8 mouse cellular contexts compared by ENCODE assay signal in genomic region chr11:87725964-87726562, GRCm38 (mm10). TPM values are rescaled to one million over a fixed set of nuclear protein-coding genes. Genes with fewer than 3 reads are reported as not detected.
DNase-seq lines count a peak whose midpoint lies in the region; ATAC-seq lines count a peak whose summit lies in the region.

No protein-coding gene starts in this region.

- peak; percentile 34 for DNase-seq in adrenal gland, postnatal 14 days
- DNase-seq in adrenal gland, adult (ENCODE audit: inconsistent age in 2 of 2, low spot score in 1 of 2): no peak
- peak; percentile 44 for DNase-seq in CD4-positive, CD25-positive, alpha-beta regulatory T cell, adult 2 months (ENCODE audit: low read depth, low spot score)
- peak; percentile 51 for DNase-seq in forebrain, embryonic 14.5 days (ENCODE audit: low spot score)
- peak; percentile 83 for DNase-seq in thymus, postnatal 25 days
- no peak for DNase-seq in MN1 (ENCODE audit: low spot score)
- DNase-seq in right cerebral cortex, postnatal 4 days: no peak

- H3K27ac ChIP-seq in forebrain, embryonic 14.5 days (ENCODE audit: low read depth, low read length): no peak overlapping the region
- H3K27ac ChIP-seq in liver, embryonic 16.5 days (ENCODE audit: low read length): peak overlapping the region; percentile 97

- H3K9me3 ChIP-seq in forebrain, embryonic 14.5 days (replicated peaks; ENCODE audit: control insufficient read depth, low read length): no peaks in the 10 kb centered on the region
- no peaks in the 10 kb centered on the region for H3K9me3 ChIP-seq in liver, embryonic 16.5 days (replicated peaks; ENCODE audit: control insufficient read depth, low read length)

- peak overlapping the region; percentile 14; the same call in 1 of the 2 replicates for H3K9ac ChIP-seq in forebrain, embryonic 14.5 days (ENCODE audit: low read length)
- peak overlapping the region; percentile 69 for H3K9ac ChIP-seq in liver, embryonic 16.5 days (ENCODE audit: low read depth, low read length)

- H3K36me3 ChIP-seq in forebrain, embryonic 14.5 days (ENCODE audit: control insufficient read depth, insufficient read depth, low read length): no peaks in the 10 kb centered on the region
- H3K36me3 ChIP-seq in liver, embryonic 16.5 days (ENCODE audit: control insufficient read depth, insufficient read depth): no peaks in the 10 kb centered on the region; the same call in 1 of the 2 replicates

- ATAC-seq in forebrain, embryonic 14.5 days: 0 out of 2 replicates have a peak, but pooled peaks have one; percentile 37
- ATAC-seq in liver, embryonic 16.5 days (ENCODE audit: low read depth): peak; percentile 93

- 0 out of 2 replicates have a peak, but pooled peaks cover 2% of the 10 kb centered on the region for H3K4me1 ChIP-seq in forebrain, embryonic 14.5 days (ENCODE audit: control insufficient read depth, insufficient read depth, low read length)
- H3K4me1 ChIP-seq in liver, embryonic 16.5 days (ENCODE audit: control insufficient read depth, low read depth, low read length): peaks cover 67% of the 10 kb centered on the region

- 17% methylated on average over 6 of the region's 6 CpGs for WGBS in forebrain, embryonic 14.5 days
- 13% methylated on average over 6 of the region's 6 CpGs for WGBS in liver, embryonic 16.5 days (ENCODE audit: insufficient replicate concordance)

- no peak overlapping the region for H3K4me3 ChIP-seq in forebrain, embryonic 14.5 days (ENCODE audit: low read depth, low read length)
- peak overlapping the region; percentile 37 for H3K4me3 ChIP-seq in liver, embryonic 16.5 days (ENCODE audit: low read depth, low read length)

- no peaks in the 10 kb centered on the region for H3K27me3 ChIP-seq in forebrain, embryonic 14.5 days (replicated peaks; ENCODE audit: control insufficient read depth, insufficient read depth, low read length)
- no peaks in the 10 kb centered on the region for H3K27me3 ChIP-seq in liver, embryonic 16.5 days (ENCODE audit: control insufficient read depth, insufficient read depth, low read depth, low read length)

- H3K4me2 ChIP-seq in forebrain, embryonic 14.5 days (ENCODE audit: low read length): no peak overlapping the region
- H3K4me2 ChIP-seq in liver, embryonic 16.5 days (ENCODE audit: low read depth, low read length): peak overlapping the region; percentile 66

RNA-seq across cellular contexts. Expression of gene Supt4a, which starts 11.3 kb away (rescaled TPM):
- total RNA-seq in adrenal gland, postnatal 14 days (2021): 56.5 and 74.2 TPM in 2 replicates
- 160 and 203 TPM in 2 replicates for polyA plus RNA-seq in forebrain, embryonic 14.5 days (2014; fragmentation: Nextera tagmentation; extraction: Ambion mirVana)
- 180 and 196 TPM in 2 replicates for polyA plus RNA-seq in liver, embryonic 16.5 days (2015; fragmentation: Nextera tagmentation; extraction: Ambion mirVana)

RNA-seq across cellular contexts. Expression of gene Tspoap1, which starts 34.3 kb away (rescaled TPM):
- 2.8 and 3.9 TPM in 2 replicates for total RNA-seq in adrenal gland, postnatal 14 days (2021)
- polyA plus RNA-seq in forebrain, embryonic 14.5 days (2014; fragmentation: Nextera tagmentation; extraction: Ambion mirVana): 13.5 and 20.2 TPM in 2 replicates
- 1.7 and 2.7 TPM in 2 replicates for polyA plus RNA-seq in liver, embryonic 16.5 days (2015; fragmentation: Nextera tagmentation; extraction: Ambion mirVana)

Comparison
In these comparisons a context has a peak if more than half of its experiments do, and no peak if none do; other contexts are left out.
1. DNase-seq: peak in adrenal gland, postnatal 14 days (single experiment), CD4-positive, CD25-positive, alpha-beta regulatory T cell, adult 2 months (single experiment), forebrain, embryonic 14.5 days (single experiment) and thymus, postnatal 25 days (single experiment); none in adrenal gland, adult (0 of 2), MN1 (single experiment) and right cerebral cortex, postnatal 4 days (single experiment).